Mouse (Mus musculus) limb, embryonic 14.5 days (tissue): ENCODE results near the gene Gm10160. TPM values are rescaled to one million over a fixed set of nuclear protein-coding genes. Genes with fewer than 3 reads are reported as not detected.
"Not testable (repeated sequence)": the region's sequence is repeated elsewhere in the genome, so short reads cannot be mapped to it uniquely, and the experiment has no call there.

Source experiments
- ATAC-seq: fragments of 200-750 bp; cut with Nextera tagmentation; 2 replicates; pipeline ENCODE4 v1.8.0; 2017; ENCODE audit warnings: low read depth, moderate number of reproducible peaks, moderate TSS enrichment; ENCODE audit not compliant: low FRiP score
- DNase-seq: peaks from one replicate; pipeline ENCODE4 v3.0.0-alpha.2; 2015; ENCODE audit warnings: low spot score
- H3K27ac ChIP-seq: fragments of 300-500 bp; sonication (generic); replicated peaks from 2 replicates; pipeline ENCODE4 v1.5.1; 2014; ENCODE audit warnings: low read depth, mild to moderate bottlenecking, low read length, moderate library complexity, mixed read lengths
- H3K27me3 ChIP-seq: fragments of 300-500 bp; sonication (generic); 2 replicates; pipeline ENCODE4 v1.6.1; 2014; ENCODE audit warnings: low read length, mixed read lengths; ENCODE audit not compliant: control insufficient read depth, insufficient read depth
- H3K36me3 ChIP-seq: fragments of 300-500 bp; sonication (generic); 2 replicates; pipeline ENCODE4 v1.6.1; 2014; ENCODE audit warnings: mild to moderate bottlenecking, low read length, moderate library complexity, mixed read lengths; ENCODE audit not compliant: control insufficient read depth, insufficient read depth
- H3K4me1 ChIP-seq: fragments of 300-500 bp; sonication (generic); 2 replicates; pipeline ENCODE4 v1.6.1; 2014; ENCODE audit warnings: antibody characterized with exemption, low read length, mixed read lengths; ENCODE audit not compliant: control insufficient read depth, insufficient read depth
- H3K4me2 ChIP-seq: fragments of 300-500 bp; sonication (generic); replicated peaks from 2 replicates; pipeline ENCODE4 v1.6.1; 2014; ENCODE audit warnings: low read depth, mild to moderate bottlenecking, low read length, moderate library complexity; ENCODE audit not compliant: severe bottlenecking
- H3K4me3 ChIP-seq: fragments of 300-500 bp; sonication (generic); replicated peaks from 2 replicates; pipeline ENCODE4 v1.5.1; 2014; ENCODE audit warnings: low read length
- H3K9ac ChIP-seq: fragments of 300-500 bp; sonication (generic); 2 replicates; pipeline ENCODE4 v1.6.1; 2014; ENCODE audit warnings: mild to moderate bottlenecking, low read depth, low read length, moderate library complexity; ENCODE audit not compliant: severe bottlenecking
- H3K9me3 ChIP-seq: fragments of 300-500 bp; sonication (generic); 2 replicates; pipeline ENCODE4 v1.6.1; 2016; ENCODE audit warnings: low read length; ENCODE audit not compliant: control insufficient read depth
- POLR2A ChIP-seq: fragments of 200-500 bp; IDR thresholded peaks from 2 replicates; pipeline ENCODE4 v1.8.0; 2012; ENCODE audit warnings: inconsistent platforms, mild to moderate bottlenecking, moderate library complexity, borderline replicate concordance; ENCODE audit not compliant: insufficient read depth, insufficient read length; ENCODE audit errors: extremely low read depth
- WGBS: fragments of 180-500 bp; shearing (Covaris S2); extraction: QIAGEN DNeasy Blood & Tissue Kit; methylation state at CpG from one replicate; pipeline ENCODE4 v1.1.7; 2014; 5-methylcytosine and 5-hydroxymethylcytosine counted together
- polyA plus RNA-seq, 2 experiments: library from polyadenylated mRNA; depleted of rRNA in 1 of 2; stranded (reverse) in 1 of 2; unstranded in 1 of 2; fragments of >200 nt; fragmentation: Nextera tagmentation in 1 of 2; extraction: Ambion mirVana in 1 of 2; gene quantifications; 2 replicates each; pipeline versions ENCODE4 v1.2.1 to v1.2.3; 2012 to 2014

Gene Gm10160
- polyA plus RNA-seq, 2 experiments, result not detected

- no peak overlapping the region for H3K27ac ChIP-seq
- ATAC-seq (no peak), DNase-seq (no peak)
- no peaks in the 10 kb centered on the region for H3K36me3 ChIP-seq
- TF ChIP-seq POLR2A, result no peak
- H3K9me3 ChIP-seq, result no peaks in the 10 kb centered on the region
- H3K4me3 ChIP-seq, result no peak overlapping the region
- no peak overlapping the region for H3K9ac ChIP-seq
- no peak overlapping the region for H3K4me2 ChIP-seq
- H3K4me1 ChIP-seq, result no peaks in the 10 kb centered on the region
- WGBS, result 71% methylated on average over 7 of the region's 7 CpGs
- H3K27me3 ChIP-seq, result no peaks in the 10 kb centered on the region
Measured at GRCm38 (mm10) chr7:81840661-81841181, 14.9 kb downstream of the Gm10160 start.

GRCm38 (mm10) chr7:81839746-81840145 is 15.8 kb downstream of the Gm10160 start:
- Histone ChIP-seq H3K4me2 (no peak overlapping the region), H3K4me1 (no peaks in the 10 kb centered on the region), H3K27ac (no peak overlapping the region), H3K27me3 (no peaks in the 10 kb centered on the region), H3K4me3 (no peak overlapping the region), H3K9ac (no peak overlapping the region), H3K36me3 (no peaks in the 10 kb centered on the region), H3K9me3 (no peaks in the 10 kb centered on the region)
- DNase-seq (no peak), ATAC-seq (no peak)
- no peak for TF ChIP-seq POLR2A
- WGBS, result 67% methylated on average over 6 of the region's 6 CpGs

GRCm38 (mm10) chr7:81837771-81838170 is 17.8 kb downstream of the Gm10160 start:
- not testable (repeated sequence) for H3K27ac ChIP-seq, H3K4me2 ChIP-seq, H3K4me1 ChIP-seq, H3K9me3 ChIP-seq, H3K9ac ChIP-seq, H3K27me3 ChIP-seq, H3K36me3 ChIP-seq, H3K4me3 ChIP-seq, ATAC-seq, DNase-seq
- 85% methylated on average over 5 of the region's 5 CpGs for WGBS

GRCm38 (mm10) chr7:81835430-81835829 is 20.2 kb downstream of the Gm10160 start:
- no peak for TF ChIP-seq POLR2A
- ATAC-seq, result no peak
- no peak overlapping the region for H3K4me3 ChIP-seq

GRCm38 (mm10) chr7:81834847-81835246 is 20.7 kb downstream of the Gm10160 start:
- Histone ChIP-seq H3K4me2 (no peak overlapping the region), H3K4me1 (no peaks in the 10 kb centered on the region), H3K9me3 (no peaks in the 10 kb centered on the region), H3K27me3 (no peaks in the 10 kb centered on the region), H3K36me3 (no peaks in the 10 kb centered on the region), H3K9ac (no peak overlapping the region), H3K4me3 (no peak overlapping the region), H3K27ac (no peak overlapping the region)
- no peak for ATAC-seq
- TF ChIP-seq POLR2A, result no peak
- DNase-seq, result no peak

More at GRCm38 (mm10) chr7:81835430-81835829, 20.2 kb downstream of the Gm10160 start:
- H3K4me1 ChIP-seq, result no peaks in the 10 kb centered on the region
- H3K27me3 ChIP-seq, result no peaks in the 10 kb centered on the region
- H3K27ac ChIP-seq, result no peak overlapping the region
- no peak overlapping the region for H3K4me2 ChIP-seq
- no peaks in the 10 kb centered on the region for H3K36me3 ChIP-seq
- 70% methylated on average over 5 of the region's 5 CpGs for WGBS
- DNase-seq, result no peak
- no peaks in the 10 kb centered on the region for H3K9me3 ChIP-seq
- H3K9ac ChIP-seq, result no peak overlapping the region

- ATAC-seq (peak; percentile 92), DNase-seq (peak; percentile 93)
- under 1% methylated on average over 35 of the region's 58 CpGs for WGBS
- H3K9me3 ChIP-seq, result no peaks in the 10 kb centered on the region
- TF ChIP-seq POLR2A, result peak; percentile 48; the same call in 1 of the 2 replicates
- H3K4me2 ChIP-seq, result peak within 1 kb of the TSS; percentile 61
- peak within 1 kb of the TSS; percentile 82 for H3K9ac ChIP-seq
- H3K27ac ChIP-seq, result peak within 1 kb of the TSS; percentile 93
- peak within 1 kb of the TSS; percentile 78 for H3K4me3 ChIP-seq
- H3K4me1 ChIP-seq, result peaks cover 25% of the 10 kb centered on the region
- H3K36me3 ChIP-seq, result no peaks in the 10 kb centered on the region
- H3K27me3 ChIP-seq, result no peaks in the 10 kb centered on the region
Measured at GRCm38 (mm10) chr7:81829379-81829894, 26.2 kb downstream of the Gm10160 start, which contains the start of gene Btbd1. Gene Btbd1 (minus strand): TSS chr7:81829431.
